Mouse (Mus musculus) forebrain, embryonic 10.5 days (tissue): ENCODE data around the gene Ywhag. TPM values are rescaled to one million over a fixed set of nuclear protein-coding genes. Genes with fewer than 3 reads are reported as not detected.

Experiments
- DNase-seq: peaks from one replicate; pipeline ENCODE4 v3.0.0-alpha.2; 2017; ENCODE audit warnings: low spot score; ENCODE audit errors: extremely low spot score
- H3K27ac ChIP-seq: fragments of 300-500 bp; sonication (generic); 2 replicates; pipeline ENCODE4 v1.5.1; 2016; ENCODE audit warnings: mild to moderate bottlenecking
- H3K27me3 ChIP-seq: fragments of 300-500 bp; sonication (generic); 2 replicates; pipeline ENCODE4 v1.6.1; 2016; ENCODE audit warnings: mild to moderate bottlenecking; ENCODE audit not compliant: poor library complexity, severe bottlenecking
- H3K36me3 ChIP-seq: fragments of 300-500 bp; sonication (generic); replicated peaks from 2 replicates; pipeline ENCODE4 v1.6.1; 2016; ENCODE audit warnings: mild to moderate bottlenecking, moderate library complexity
- H3K4me1 ChIP-seq: fragments of 300-500 bp; sonication (generic); 2 replicates; pipeline ENCODE4 v1.6.1; 2016
- H3K4me3 ChIP-seq: fragments of 300-500 bp; sonication (generic); 2 replicates; pipeline ENCODE4 v1.5.1; 2016; ENCODE audit warnings: mild to moderate bottlenecking, moderate library complexity
- H3K9me3 ChIP-seq: fragments of 300-500 bp; sonication (generic); 2 replicates; pipeline ENCODE4 v1.6.1; 2016; ENCODE audit warnings: mild to moderate bottlenecking, moderate library complexity
- WGBS: fragments of 180-500 bp; shearing (Covaris S2); methylation state at CpG from one replicate; pipeline ENCODE4 v1.1.7; 2016; 5-methylcytosine and 5-hydroxymethylcytosine counted together
- polyA plus RNA-seq: library from polyadenylated mRNA; unstranded; fragments of >200 nt; fragmentation: Nextera tagmentation; extraction: Ambion mirVana; gene quantifications from 2 replicates; pipeline ENCODE4 v1.2.1, GENCODE M21; 2016

Ywhag gene
- 264 and 283 TPM in 2 replicates for polyA plus RNA-seq

GRCm38 (mm10) chr5:135934481-135935175 lies at the start of gene Ywhag:
TSS of gene Ywhag (minus strand) at chr5:135934616.
- H3K27me3 ChIP-seq = no peaks in the 10 kb centered on the region
- peak within 1 kb of the TSS; percentile 96 for H3K27ac ChIP-seq
- H3K9me3 ChIP-seq = no peaks in the 10 kb centered on the region
- H3K36me3 ChIP-seq = peaks cover 32% of the 10 kb centered on the region
- WGBS = under 1% methylated on average over 48 of the region's 48 CpGs
- peak within 1 kb of the TSS; percentile 97 for H3K4me3 ChIP-seq
- DNase-seq = peak; percentile 96
- peaks cover 31% of the 10 kb centered on the region for H3K4me1 ChIP-seq

- no peak overlapping the region for H3K27ac ChIP-seq
- H3K4me1 ChIP-seq = 0 out of 2 replicates have a peak, but pooled peaks cover 5% of the 10 kb centered on the region
- 38% methylated on average over 6 of the region's 6 CpGs for WGBS
- H3K36me3 ChIP-seq = no peaks in the 10 kb centered on the region
- H3K4me3 ChIP-seq = no peak overlapping the region
- DNase-seq = peak; percentile 64
- H3K27me3 ChIP-seq = no peaks in the 10 kb centered on the region
- H3K9me3 ChIP-seq = no peaks in the 10 kb centered on the region
Measured at GRCm38 (mm10) chr5:135982398-135982797, 48.0 kb upstream of the Ywhag start.

- no peaks in the 10 kb centered on the region for H3K9me3 ChIP-seq
- no peaks in the 10 kb centered on the region for H3K27me3 ChIP-seq
- H3K4me1 ChIP-seq = 0 out of 2 replicates have a peak, but pooled peaks cover 5% of the 10 kb centered on the region
- no peak for DNase-seq
- no peak within 1 kb of the TSS for H3K4me3 ChIP-seq
- no peaks in the 10 kb centered on the region for H3K36me3 ChIP-seq
- H3K27ac ChIP-seq = no peak within 1 kb of the TSS
- 86% methylated on average over 8 of the region's 8 CpGs for WGBS
Measured at GRCm38 (mm10) chr5:135979904-135980303, 45.5 kb upstream of the Ywhag start, which contains the start of gene Zp3. TSS of gene Zp3 (plus strand) at chr5:135980099.

- WGBS = 79% methylated on average over 5 of the region's 5 CpGs
- no peaks in the 10 kb centered on the region for H3K36me3 ChIP-seq
- H3K9me3 ChIP-seq = no peaks in the 10 kb centered on the region
- H3K4me3 ChIP-seq = no peak overlapping the region
- no peaks in the 10 kb centered on the region for H3K27me3 ChIP-seq
- no peak for DNase-seq
- no peak overlapping the region for H3K27ac ChIP-seq
- H3K4me1 ChIP-seq = peaks cover 9% of the 10 kb centered on the region
Measured at GRCm38 (mm10) chr5:135979381-135979780, 45.0 kb upstream of the Ywhag start.

- Histone ChIP-seq H3K4me1 (peaks cover 12% of the 10 kb centered on the region), H3K36me3 (no peaks in the 10 kb centered on the region), H3K4me3 (no peak overlapping the region), H3K9me3 (no peaks in the 10 kb centered on the region), H3K27me3 (no peaks in the 10 kb centered on the region), H3K27ac (no peak overlapping the region)
- WGBS = 92% methylated on average over 8 of the region's 8 CpGs
- DNase-seq = no peak
Measured at GRCm38 (mm10) chr5:135975893-135976668, 41.7 kb upstream of the Ywhag start.

DNA sequence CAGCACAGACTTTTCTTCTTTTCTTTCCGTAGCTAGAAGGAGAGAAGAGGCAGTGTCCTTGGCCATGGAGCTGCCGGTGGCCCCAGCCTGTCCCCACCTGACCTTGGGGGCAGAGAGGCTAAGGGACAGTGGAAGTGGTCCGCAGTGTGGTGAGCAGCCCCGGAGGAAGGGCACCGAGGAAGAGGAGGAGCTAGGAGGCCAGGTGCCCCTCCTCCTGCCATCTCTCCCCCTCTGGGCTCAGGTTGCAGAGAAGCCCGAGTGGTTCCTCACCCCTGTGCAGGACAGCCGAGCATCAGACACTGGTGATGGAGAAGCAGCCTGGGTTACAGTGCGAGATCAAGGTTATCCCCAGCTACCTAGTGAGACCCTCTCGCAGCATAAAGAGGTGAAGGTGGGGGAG lies 39.9 kb upstream of the Ywhag start, which contains the start of gene Ssc4d:
TSS of gene Ssc4d (minus strand) at position 167 of the 400 bp plus-strand sequence.
- DNase-seq = no peak
- 23% methylated on average over 9 of the region's 9 CpGs for WGBS
- peak within 1 kb of the TSS; percentile 40; the same call in 1 of the 2 replicates for H3K27ac ChIP-seq
- peak within 1 kb of the TSS; percentile 29 for H3K4me3 ChIP-seq
- H3K4me1 ChIP-seq = peaks cover 9% of the 10 kb centered on the region
- no peaks in the 10 kb centered on the region for H3K27me3 ChIP-seq
- no peaks in the 10 kb centered on the region for H3K9me3 ChIP-seq
- H3K36me3 ChIP-seq = no peaks in the 10 kb centered on the region

DNA sequence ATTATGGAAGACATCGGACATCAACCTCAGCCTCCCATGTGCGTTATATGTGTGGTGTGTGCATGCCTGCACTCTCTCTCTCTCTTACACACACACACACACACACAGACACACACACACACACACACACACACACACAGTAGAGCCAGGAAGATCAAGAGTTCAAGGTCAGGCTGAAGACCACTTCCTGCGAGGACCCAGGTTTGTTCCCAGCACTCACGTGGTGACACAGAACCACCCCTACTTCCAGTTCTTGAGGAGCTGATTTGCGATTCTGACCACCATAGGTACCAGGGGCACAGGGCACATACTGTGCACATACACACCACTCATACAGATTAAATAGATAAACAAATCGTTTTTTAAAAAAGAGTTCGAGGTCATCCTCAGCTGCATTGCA lies 37.5 kb upstream of the Ywhag start:
- WGBS = 94% methylated on average over 7 of the region's 7 CpGs
- no peak for DNase-seq
- no peaks in the 10 kb centered on the region for H3K27me3 ChIP-seq

DNA sequence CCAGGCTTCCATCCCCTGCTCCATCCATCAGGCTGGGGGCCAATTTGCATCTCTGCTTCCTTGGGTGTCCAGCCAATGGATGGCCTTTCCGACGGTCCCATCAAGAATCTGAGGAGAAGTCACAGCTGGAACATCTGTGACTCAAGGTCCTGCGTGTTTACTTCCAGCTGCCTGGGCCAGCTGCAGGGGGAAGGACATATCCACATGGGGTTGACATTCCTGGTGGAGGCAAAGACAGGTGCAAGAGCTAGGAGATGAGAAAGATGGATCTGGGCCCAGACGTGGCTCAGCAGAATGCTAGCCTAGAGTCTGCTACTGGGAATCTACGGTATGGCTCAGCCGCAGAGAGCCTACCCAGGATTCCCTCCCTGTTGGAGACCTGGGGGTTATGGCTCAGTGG lies 35.8 kb upstream of the Ywhag start:
- H3K9me3 ChIP-seq = no peaks in the 10 kb centered on the region
- peaks cover 13% of the 10 kb centered on the region for H3K4me1 ChIP-seq
- no peaks in the 10 kb centered on the region for H3K36me3 ChIP-seq
- H3K27me3 ChIP-seq = peaks cover 10% of the 10 kb centered on the region
- no peak for DNase-seq
- no peak overlapping the region for H3K4me3 ChIP-seq
- WGBS = 90% methylated on average over 6 of the region's 6 CpGs
- H3K27ac ChIP-seq = no peak overlapping the region

More for the DNA sequence above, 37.5 kb upstream of the Ywhag start:
- H3K27ac ChIP-seq = no peak overlapping the region
- no peaks in the 10 kb centered on the region for H3K9me3 ChIP-seq
- peaks cover 7% of the 10 kb centered on the region for H3K4me1 ChIP-seq
- no peak overlapping the region for H3K4me3 ChIP-seq
- no peaks in the 10 kb centered on the region for H3K36me3 ChIP-seq

DNA sequence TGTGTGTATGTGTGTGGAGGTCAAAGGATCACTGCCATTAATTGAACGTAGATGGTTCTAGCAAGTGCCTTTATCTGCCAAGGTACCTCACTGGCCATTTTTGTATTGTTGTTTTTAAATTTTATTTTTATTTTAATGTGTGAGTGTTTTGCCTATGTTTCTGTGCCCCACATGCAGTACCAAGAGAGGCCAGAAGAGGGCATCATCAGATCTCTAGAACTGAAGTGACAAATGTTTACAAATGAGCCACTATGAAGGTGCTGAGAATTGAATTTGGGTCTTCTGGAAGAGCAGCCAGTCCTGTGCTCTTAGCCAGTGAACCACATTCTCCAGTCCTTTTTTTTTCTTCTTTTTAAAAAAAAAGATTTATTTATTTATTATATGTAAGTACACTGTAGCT lies 34.4 kb upstream of the Ywhag start:
- no peak overlapping the region for H3K27ac ChIP-seq
- WGBS = 66% methylated on average over 1 of the region's 1 CpGs
- H3K9me3 ChIP-seq = no peaks in the 10 kb centered on the region
- H3K4me3 ChIP-seq = no peak overlapping the region
- peaks cover 7% of the 10 kb centered on the region for H3K4me1 ChIP-seq
- no peaks in the 10 kb centered on the region for H3K36me3 ChIP-seq
- H3K27me3 ChIP-seq = peaks cover 23% of the 10 kb centered on the region
- DNase-seq = peak; percentile 47

GRCm38 (mm10) chr5:135966866-135967265 lies 32.5 kb upstream of the Ywhag start:
- no peak for DNase-seq
- Histone ChIP-seq H3K4me3 (no peak overlapping the region), H3K27me3 (peaks cover 23% of the 10 kb centered on the region), H3K4me1 (peaks cover 19% of the 10 kb centered on the region), H3K36me3 (no peaks in the 10 kb centered on the region), H3K9me3 (no peaks in the 10 kb centered on the region), H3K27ac (no peak overlapping the region)
- WGBS = 67% methylated on average over 9 of the region's 9 CpGs

DNA sequence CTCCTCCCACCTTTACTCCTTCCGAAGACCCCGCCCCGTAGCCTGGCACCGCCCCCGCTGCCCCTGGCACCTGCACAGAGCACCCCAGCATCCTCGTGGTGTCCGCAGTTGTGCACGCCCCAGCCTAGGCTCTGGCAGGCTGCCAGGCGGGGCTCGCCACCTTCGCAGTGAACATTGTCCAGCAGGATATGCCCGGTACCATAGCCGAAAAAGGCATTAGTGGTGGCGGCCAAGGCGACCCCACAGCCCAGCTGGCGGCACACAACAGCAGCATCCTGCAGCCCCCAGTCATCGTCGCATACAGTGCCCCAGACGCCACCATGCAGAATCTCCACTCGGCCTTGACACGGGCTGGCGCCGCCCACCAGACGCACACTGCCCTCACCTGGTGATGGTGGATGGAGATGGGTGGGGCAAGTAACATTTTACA lies 31.1 kb upstream of the Ywhag start:
- Histone ChIP-seq H3K27ac (0 out of 2 replicates have a peak overlapping the region, but pooled peaks have one; percentile 53), H3K4me3 (peak overlapping the region; percentile 31; the same call in 1 of the 2 replicates), H3K27me3 (peaks cover 23% of the 10 kb centered on the region), H3K9me3 (no peaks in the 10 kb centered on the region), H3K36me3 (no peaks in the 10 kb centered on the region), H3K4me1 (peaks cover 26% of the 10 kb centered on the region)
- DNase-seq = no peak
- WGBS = 12% methylated on average over 24 of the region's 24 CpGs

- DNase-seq = no peak
- Histone ChIP-seq H3K9me3 (no peaks in the 10 kb centered on the region), H3K36me3 (no peaks in the 10 kb centered on the region), H3K27me3 (peaks cover 23% of the 10 kb centered on the region), H3K4me3 (peak overlapping the region; percentile 71), H3K4me1 (peaks cover 30% of the 10 kb centered on the region), H3K27ac (peak overlapping the region; percentile 96)
- 5% methylated on average over 6 of the region's 6 CpGs for WGBS
Measured at GRCm38 (mm10) chr5:135963280-135963627, 28.8 kb upstream of the Ywhag start.
